Mouse (Mus musculus) ES-E14 (cell line): ENCODE results near the gene Prrc2b.

ENCODE experiments used
- CHD2 ChIP-seq: IDR thresholded peaks from 2 replicates; pipeline ENCODE4 v1.6.1; 2014; ENCODE audit warnings: mild to moderate bottlenecking, low read depth, low read length, inconsistent platforms
- HCFC1 ChIP-seq: IDR thresholded peaks from 2 replicates; pipeline ENCODE4 v1.6.1; 2012; ENCODE audit warnings: low read length, inconsistent platforms, borderline replicate concordance; ENCODE audit not compliant: insufficient read depth

GRCm38 (mm10) chr2:32251791-32252527, 101.1 kb downstream of the Prrc2b start:
- TF ChIP-seq HCFC1: no peak
- TF ChIP-seq CHD2: no peak
